Comparison of ENCODE assay signal across 7 mouse cellular contexts in the genomic region with DNA sequence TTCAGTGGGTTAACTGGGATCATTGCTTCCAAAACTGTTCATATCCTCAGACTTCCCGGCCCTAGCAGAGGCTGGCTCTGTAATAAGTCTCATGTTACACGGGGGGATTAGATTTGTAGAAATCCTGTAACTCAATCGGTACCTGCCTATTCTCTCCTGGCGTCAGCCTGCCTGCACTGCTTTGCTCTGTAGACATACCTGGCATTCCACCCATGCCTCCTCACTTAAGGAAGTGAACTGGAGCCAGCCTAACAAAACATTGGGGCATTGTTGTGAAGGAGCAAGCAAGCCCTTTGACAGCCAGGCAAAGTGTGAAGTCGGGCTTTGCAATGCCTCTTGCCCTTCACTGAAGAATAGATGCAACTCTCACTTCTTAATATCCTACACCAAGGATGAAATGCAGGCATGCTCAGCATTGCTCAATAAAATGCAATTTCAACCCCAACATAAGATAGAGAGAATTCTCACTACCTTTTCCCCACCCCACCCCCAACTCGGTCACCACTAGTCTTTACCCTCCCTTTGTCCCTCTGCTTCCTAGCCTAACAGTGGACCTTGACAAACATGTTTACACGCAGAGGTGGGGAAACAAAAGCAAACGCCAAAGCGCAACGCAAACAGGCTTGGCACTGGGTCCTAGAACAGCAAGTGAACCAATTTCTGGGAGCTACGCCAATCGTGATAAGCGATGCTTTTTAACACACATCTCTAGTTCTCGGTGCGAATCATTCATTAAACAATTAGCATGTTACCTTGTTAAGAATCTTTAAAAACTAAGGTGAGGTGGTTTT.
A peak's percentile ranks its signal among the peaks of the same experiment; 100 is the strongest.
DNase-seq lines count a peak whose midpoint lies in the region; ATAC-seq and TF ChIP-seq lines count a peak whose summit lies in the region.

No protein-coding gene starts in this region.

- no peaks in the 10 kb centered on the region for H3K27me3 ChIP-seq in liver, adult 2 months (ENCODE audit: control insufficient read depth, insufficient read depth, low read length)
- H3K27me3 ChIP-seq in liver, embryonic 11.5 days (replicated peaks; ENCODE audit: control insufficient read depth, insufficient read depth, low read length), result no peaks in the 10 kb centered on the region
- H3K27me3 ChIP-seq in heart, embryonic 16.5 days (ENCODE audit: control insufficient read depth, insufficient read depth, low read length), result no peaks in the 10 kb centered on the region

- H3K4me2 ChIP-seq in liver, embryonic 11.5 days, result no peak overlapping the region
- peak overlapping the region; percentile 58 for H3K4me2 ChIP-seq in heart, embryonic 16.5 days (ENCODE audit: low read depth, low read length)

- DNase-seq in liver, adult 2 months (ENCODE audit: extremely low read depth, low read depth, low spot score), result peak; percentile 69
- DNase-seq in liver, embryonic 11.5 days (ENCODE audit: low spot score), result no peak
- DNase-seq in embryo, embryonic 9.5 days (ENCODE audit: extremely low spot score), result peak; percentile 18
- DNase-seq in lung, postnatal 4 days, result peak; percentile 12 to 52
- no peak for DNase-seq in gastrocnemius, adult 18-20 months (ENCODE audit: low spot score)
- no peak for DNase-seq in frontal cortex, postnatal 14 days (ENCODE audit: low spot score in 2 of 2)

- 8% methylated on average over 15 of the region's 15 CpGs for WGBS in liver, adult 2 months
- WGBS in liver, embryonic 11.5 days, result 30% methylated on average over 15 of the region's 15 CpGs
- WGBS in heart, embryonic 16.5 days, result 17% methylated on average over 15 of the region's 15 CpGs

- H3K4me1 ChIP-seq in liver, adult 2 months (ENCODE audit: control insufficient read depth, insufficient read depth, low read length), result peaks cover 2% of the 10 kb centered on the region; the same call in 1 of the 2 replicates
- no peaks in the 10 kb centered on the region for H3K4me1 ChIP-seq in liver, embryonic 11.5 days (replicated peaks; ENCODE audit: control insufficient read depth, insufficient read depth, low read length)
- H3K4me1 ChIP-seq in heart, embryonic 16.5 days (ENCODE audit: control insufficient read depth, insufficient read depth, low read length), result peaks cover 6% of the 10 kb centered on the region

- TF ChIP-seq POLR2A in liver, adult 2 months (IDR thresholded peaks at IDR 0.05; ENCODE audit: extremely low read depth, insufficient read depth, low read length), result no peak

- no peak for TF ChIP-seq CTCF in liver, adult 2 months (IDR thresholded peaks at IDR 0.05; ENCODE audit: low read depth, low read length)

- ATAC-seq in liver, embryonic 11.5 days (replicated peaks; ENCODE audit: low FRiP score), result no peak
- ATAC-seq in heart, embryonic 16.5 days (replicated peaks; ENCODE audit: extremely low read depth, insufficient read depth, low FRiP score), result no peak

- H3K9ac ChIP-seq in liver, adult 2 months (ENCODE audit: low read depth, low read length), result no peak overlapping the region
- H3K9ac ChIP-seq in liver, embryonic 11.5 days (ENCODE audit: low read depth, low read length), result no peak overlapping the region
- no peak overlapping the region for H3K9ac ChIP-seq in heart, embryonic 16.5 days (ENCODE audit: low read length)

- no peaks in the 10 kb centered on the region for H3K36me3 ChIP-seq in liver, adult 2 months (ENCODE audit: control insufficient read depth, insufficient read depth, low read length)
- H3K36me3 ChIP-seq in liver, embryonic 11.5 days (ENCODE audit: control insufficient read depth, insufficient read depth, low read length), result no peaks in the 10 kb centered on the region
- H3K36me3 ChIP-seq in heart, embryonic 16.5 days (ENCODE audit: control insufficient read depth, insufficient read depth), result no peaks in the 10 kb centered on the region

- no peaks in the 10 kb centered on the region for H3K9me3 ChIP-seq in liver, embryonic 11.5 days (ENCODE audit: control insufficient read depth, low read length)
- H3K9me3 ChIP-seq in heart, embryonic 16.5 days (replicated peaks; ENCODE audit: control insufficient read depth, low read length), result peaks cover 3% of the 10 kb centered on the region; the same call in 1 of the 2 replicates

- no peak overlapping the region for H3K27ac ChIP-seq in liver, adult 2 months (replicated peaks; ENCODE audit: insufficient read depth, low read depth, low read length)
- no peak overlapping the region for H3K27ac ChIP-seq in liver, embryonic 11.5 days (ENCODE audit: low read depth, low read length)
- no peak overlapping the region for H3K27ac ChIP-seq in heart, embryonic 16.5 days (ENCODE audit: low read length)

- no peaks in the 10 kb centered on the region for H3K79me2 ChIP-seq in liver, adult 2 months (ENCODE audit: control insufficient read depth, insufficient read depth, low read length)

- no peak overlapping the region for H3K4me3 ChIP-seq in liver, adult 2 months (ENCODE audit: insufficient read depth, low read depth, low read length)
- H3K4me3 ChIP-seq in liver, embryonic 11.5 days (ENCODE audit: low read depth, low read length), result no peak overlapping the region
- H3K4me3 ChIP-seq in heart, embryonic 16.5 days (ENCODE audit: low read length), result peak overlapping the region; percentile 30; the same call in 1 of the 2 replicates

Comparison
In these comparisons a context has a peak if more than half of its experiments do, and no peak if none do; other contexts are left out.
1. DNase-seq: peak in liver, adult 2 months (single experiment), embryo, embryonic 9.5 days (single experiment) and lung, postnatal 4 days (2 of 2); none in liver, embryonic 11.5 days (single experiment), gastrocnemius, adult 18-20 months (single experiment) and frontal cortex, postnatal 14 days (0 of 2).